Mouse (Mus musculus) hindbrain, postnatal 0 days (tissue): ENCODE results near the gene Trpc4. TPM values are rescaled to one million over a fixed set of nuclear protein-coding genes. Genes with fewer than 3 reads are reported as not detected.

ENCODE experiments used
- ATAC-seq: fragments of 200-750 bp; cut with Nextera tagmentation; 2 replicates; pipeline ENCODE4 v1.8.0; 2017; ENCODE audit warnings: mild to moderate bottlenecking, moderate TSS enrichment, moderate library complexity
- DNase-seq: peaks from one replicate; pipeline ENCODE4 v3.0.0-alpha.2; 2015; ENCODE audit warnings: low spot score
- H3K27ac ChIP-seq: fragments of 300-500 bp; sonication (generic); 2 replicates; pipeline ENCODE4 v1.5.1; 2014; ENCODE audit warnings: mild to moderate bottlenecking
- H3K27me3 ChIP-seq: fragments of 300-500 bp; sonication (generic); 2 replicates; pipeline ENCODE4 v1.6.1; 2014; ENCODE audit warnings: low read length, mixed read lengths; ENCODE audit not compliant: insufficient read depth
- H3K36me3 ChIP-seq: fragments of 300-500 bp; sonication (generic); 2 replicates; pipeline ENCODE4 v1.6.1; 2014; ENCODE audit warnings: low read length, mixed read lengths; ENCODE audit not compliant: insufficient read depth
- H3K4me1 ChIP-seq: fragments of 300-500 bp; sonication (generic); 2 replicates; pipeline ENCODE4 v1.6.1; 2014; ENCODE audit warnings: antibody characterized with exemption, low read length, mixed read lengths; ENCODE audit not compliant: insufficient read depth
- H3K4me2 ChIP-seq: fragments of 300-500 bp; sonication (generic); 2 replicates; pipeline ENCODE4 v1.6.1; 2014; ENCODE audit warnings: low read depth, mild to moderate bottlenecking, low read length, moderate library complexity, mixed read lengths
- H3K4me3 ChIP-seq: fragments of 300-500 bp; sonication (generic); 2 replicates; pipeline ENCODE4 v1.5.1; 2014; ENCODE audit warnings: low read length
- H3K9ac ChIP-seq: fragments of 300-500 bp; sonication (generic); replicated peaks from 2 replicates; pipeline ENCODE4 v1.6.1; 2014; ENCODE audit warnings: mild to moderate bottlenecking, low read length, moderate library complexity, mixed read lengths
- H3K9me3 ChIP-seq: fragments of 300-500 bp; sonication (generic); 2 replicates; pipeline ENCODE4 v1.6.1; 2016; ENCODE audit warnings: low read length, mixed read lengths
- CTCF ChIP-seq: IDR thresholded peaks from 2 replicates; pipeline ENCODE4 v1.5.1; 2016; ENCODE audit warnings: antibody characterized with exemption, control low read depth, low read depth
- WGBS: fragments of 180-500 bp; shearing (Covaris S2); extraction: QIAGEN DNeasy Blood & Tissue Kit; methylation state at CpG from one replicate; pipeline ENCODE4 v1.1.7; 2014; 5-methylcytosine and 5-hydroxymethylcytosine counted together
- polyA plus RNA-seq: library from polyadenylated mRNA; unstranded; fragments of >200 nt; fragmentation: Nextera tagmentation; extraction: Ambion mirVana; gene quantifications from 2 replicates; pipeline ENCODE4 v1.2.1, GENCODE M21; 2015
- total RNA-seq: library from RNA; depleted of rRNA; stranded (reverse); fragments of >200 nt; gene quantifications from 2 replicates; pipeline ENCODE4 v1.2.3, GENCODE M21; 2014

The Trpc4 gene
- total and polyA plus RNA-seq, 2 experiments from 2014 or later, result 4.2 to 6.0 TPM

DNA sequence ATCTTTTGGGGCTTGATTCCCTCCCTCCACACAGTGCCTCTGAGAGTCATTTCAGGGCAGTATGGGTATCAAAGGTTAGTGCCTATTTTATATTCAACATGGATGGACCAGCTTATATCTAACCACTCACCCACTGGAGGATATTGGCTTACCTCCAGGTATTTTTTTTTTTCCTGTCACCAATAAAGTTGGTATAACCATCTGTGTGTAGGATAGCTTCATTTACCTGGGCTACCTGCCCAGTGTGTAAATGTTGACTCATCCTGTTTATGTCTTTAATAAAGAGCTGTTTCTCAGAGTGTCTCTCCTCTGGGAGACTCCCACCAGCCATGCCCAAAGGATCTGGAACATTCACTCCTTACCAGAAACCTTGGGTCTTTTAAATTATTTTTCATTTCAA, 14.9 kb downstream of the Trpc4 start:
- no peaks in the 10 kb centered on the region for H3K4me1 ChIP-seq
- TF ChIP-seq CTCF, result no peak
- no peak overlapping the region for H3K27ac ChIP-seq
- no peak overlapping the region for H3K4me2 ChIP-seq
- no peaks in the 10 kb centered on the region for H3K9me3 ChIP-seq
- ATAC-seq (no peak), DNase-seq (no peak)
- H3K36me3 ChIP-seq, result no peaks in the 10 kb centered on the region
- H3K4me3 ChIP-seq, result no peak overlapping the region
- H3K27me3 ChIP-seq, result no peaks in the 10 kb centered on the region
- no peak overlapping the region for H3K9ac ChIP-seq

- TF ChIP-seq CTCF, result no peak
- ATAC-seq, result no peak
- 62% methylated on average over 1 of the region's 1 CpGs for WGBS
- H3K4me1 ChIP-seq, result no peaks in the 10 kb centered on the region
- no peak overlapping the region for H3K4me2 ChIP-seq
- no peak overlapping the region for H3K4me3 ChIP-seq
- H3K9me3 ChIP-seq, result no peaks in the 10 kb centered on the region
- H3K36me3 ChIP-seq, result no peaks in the 10 kb centered on the region
- no peak overlapping the region for H3K9ac ChIP-seq
- H3K27me3 ChIP-seq, result no peaks in the 10 kb centered on the region
- no peak overlapping the region for H3K27ac ChIP-seq
- DNase-seq, result peak; percentile 56
Observed at GRCm38 (mm10) chr3:54177296-54177695, 21.5 kb downstream of the Trpc4 start.

- DNase-seq, result no peak
- Histone ChIP-seq H3K4me2 (no peak overlapping the region), H3K9ac (no peak overlapping the region), H3K27me3 (no peaks in the 10 kb centered on the region), H3K4me3 (no peak overlapping the region), H3K4me1 (no peaks in the 10 kb centered on the region), H3K27ac (no peak overlapping the region), H3K9me3 (no peaks in the 10 kb centered on the region), H3K36me3 (no peaks in the 10 kb centered on the region)
- no peak for ATAC-seq
- 82% methylated on average over 6 of the region's 6 CpGs for WGBS
- no peak for TF ChIP-seq CTCF
Observed at GRCm38 (mm10) chr3:54190932-54191668, 35.3 kb downstream of the Trpc4 start.

GRCm38 (mm10) chr3:54201231-54201630, 45.4 kb downstream of the Trpc4 start:
- no peaks in the 10 kb centered on the region for H3K4me1 ChIP-seq
- H3K36me3 ChIP-seq, result no peaks in the 10 kb centered on the region
- no peak overlapping the region for H3K9ac ChIP-seq
- WGBS, result 90% methylated on average over 5 of the region's 5 CpGs
- H3K27me3 ChIP-seq, result no peaks in the 10 kb centered on the region
- ATAC-seq (no peak), DNase-seq (no peak)
- no peaks in the 10 kb centered on the region for H3K9me3 ChIP-seq
- no peak overlapping the region for H3K27ac ChIP-seq
- no peak for TF ChIP-seq CTCF
- H3K4me3 ChIP-seq, result no peak overlapping the region
- no peak overlapping the region for H3K4me2 ChIP-seq

DNA sequence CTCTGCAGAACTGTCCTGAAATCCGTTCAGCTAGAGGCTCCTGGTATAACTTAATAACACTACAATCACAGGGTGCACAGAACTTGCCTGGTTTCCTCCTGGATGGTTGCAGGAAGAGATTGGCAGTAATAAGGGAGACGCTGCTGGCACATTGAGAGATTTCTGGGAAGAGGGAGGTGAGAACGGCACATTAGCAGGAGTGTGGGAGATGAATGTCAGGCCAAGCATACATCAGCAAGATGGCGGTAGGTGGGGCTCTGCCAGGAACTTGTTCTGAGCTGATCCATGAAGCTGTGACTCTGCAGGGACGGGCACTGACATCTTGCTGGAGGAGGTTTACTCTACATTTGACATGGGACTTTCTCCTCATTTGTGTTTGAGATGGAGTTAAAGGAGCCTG, 48.6 kb downstream of the Trpc4 start:
- no peak overlapping the region for H3K4me2 ChIP-seq
- H3K9ac ChIP-seq, result no peak overlapping the region
- H3K4me3 ChIP-seq, result no peak overlapping the region
- 80% methylated on average over 5 of the region's 5 CpGs for WGBS
- H3K27me3 ChIP-seq, result no peaks in the 10 kb centered on the region
- no peaks in the 10 kb centered on the region for H3K9me3 ChIP-seq
- no peaks in the 10 kb centered on the region for H3K36me3 ChIP-seq
- H3K27ac ChIP-seq, result no peak overlapping the region
- H3K4me1 ChIP-seq, result no peaks in the 10 kb centered on the region
- no peak for DNase-seq
- ATAC-seq, result no peak
- no peak for TF ChIP-seq CTCF

DNA sequence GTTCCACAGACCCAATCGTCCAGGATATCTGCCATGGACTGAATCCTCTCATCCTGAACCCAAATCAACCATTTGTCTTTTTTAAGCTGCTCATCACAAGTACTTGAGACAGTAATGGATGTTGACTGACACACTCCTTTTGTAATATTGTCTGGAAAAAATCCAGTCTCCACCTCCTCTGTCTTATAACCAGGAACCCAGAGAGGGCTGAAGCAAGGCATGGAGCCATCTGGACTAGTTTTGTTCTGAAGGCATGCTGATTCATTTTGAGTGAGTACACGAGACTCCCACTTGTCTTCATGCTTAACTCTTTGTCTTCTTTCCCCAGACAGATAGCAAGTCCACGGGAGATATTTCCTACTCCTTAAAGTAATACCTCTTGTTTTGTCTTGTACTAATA, 54.3 kb downstream of the Trpc4 start:
- no peaks in the 10 kb centered on the region for H3K27me3 ChIP-seq
- TF ChIP-seq CTCF, result no peak
- H3K4me1 ChIP-seq, result no peaks in the 10 kb centered on the region
- H3K9ac ChIP-seq, result no peak overlapping the region
- H3K4me3 ChIP-seq, result no peak overlapping the region
- H3K9me3 ChIP-seq, result no peaks in the 10 kb centered on the region
- ATAC-seq, result no peak
- no peak for DNase-seq
- no peaks in the 10 kb centered on the region for H3K36me3 ChIP-seq
- H3K4me2 ChIP-seq, result no peak overlapping the region
- WGBS, result 68% methylated on average over 3 of the region's 3 CpGs
- H3K27ac ChIP-seq, result no peak overlapping the region

DNA sequence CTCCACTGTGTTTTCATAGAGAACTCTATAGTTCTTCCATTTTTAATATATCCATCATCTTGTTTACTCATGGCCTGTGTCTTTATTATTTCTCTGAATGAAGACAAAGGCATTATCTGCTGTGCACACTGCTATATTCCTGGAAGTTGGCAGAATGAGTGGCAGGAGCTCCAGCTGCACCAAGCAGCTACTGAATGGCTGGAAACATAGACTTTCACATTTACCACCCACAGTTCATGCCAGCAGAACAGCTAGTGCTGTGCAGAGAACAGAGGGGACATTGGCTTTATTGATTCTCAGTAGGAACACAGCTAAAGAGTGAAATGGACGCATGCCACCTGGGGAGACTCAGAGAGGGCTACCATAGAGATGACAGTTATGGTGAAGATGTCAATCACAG, 55.6 kb downstream of the Trpc4 start:
- H3K4me2 ChIP-seq, result no peak overlapping the region
- 39% methylated on average over 1 of the region's 1 CpGs for WGBS
- no peak overlapping the region for H3K4me3 ChIP-seq
- ATAC-seq, result no peak
- H3K36me3 ChIP-seq, result no peaks in the 10 kb centered on the region
- no peaks in the 10 kb centered on the region for H3K27me3 ChIP-seq
- H3K4me1 ChIP-seq, result no peaks in the 10 kb centered on the region
- no peaks in the 10 kb centered on the region for H3K9me3 ChIP-seq
- H3K27ac ChIP-seq, result no peak overlapping the region
- no peak overlapping the region for H3K9ac ChIP-seq
- no peak for DNase-seq
- no peak for TF ChIP-seq CTCF
